Mouse (Mus musculus): ENCODE results near the gene Tex35. TPM values are rescaled to one million over a fixed set of nuclear protein-coding genes. Genes with fewer than 3 reads are reported as not detected.

Tex35 gene
- polyA plus RNA-seq, 1 experiment from 2014 or later: not detected

Other genes with a start within 250 kb of the Tex35 start
- gene Ralgps2, start 169.1 kb downstream of the Tex35 start, polyA plus RNA-seq (2015; fragmentation: Nextera tagmentation; extraction: Ambion mirVana): 74.7 and 75.9 TPM in 2 replicates

Measured in hindbrain, embryonic 16.5 days (tissue).